Mouse (Mus musculus) midbrain, embryonic 10.5 days (tissue): ENCODE data around the gene Gzmf. TPM values are rescaled to one million over a fixed set of nuclear protein-coding genes. Genes with fewer than 3 reads are reported as not detected.
"Not testable (repeated sequence)": the region's sequence is repeated elsewhere in the genome, so short reads cannot be mapped to it uniquely, and the experiment has no call there.

Experiments
- DNase-seq: peaks from one replicate; pipeline ENCODE4 v3.0.0-alpha.2; 2017; ENCODE audit warnings: low spot score
- H3K27ac ChIP-seq: fragments of 300-500 bp; sonication (generic); replicated peaks from 2 replicates; pipeline ENCODE4 v1.5.1; 2016; ENCODE audit warnings: mild to moderate bottlenecking
- H3K27me3 ChIP-seq: fragments of 300-500 bp; sonication (generic); 2 replicates; pipeline ENCODE4 v1.6.1; 2016; ENCODE audit warnings: low read depth, mild to moderate bottlenecking; ENCODE audit not compliant: poor library complexity, severe bottlenecking
- H3K36me3 ChIP-seq: fragments of 300-500 bp; sonication (generic); 2 replicates; pipeline ENCODE4 v1.6.1; 2016; ENCODE audit warnings: mild to moderate bottlenecking, moderate library complexity
- H3K4me1 ChIP-seq: fragments of 300-500 bp; sonication (generic); 2 replicates; pipeline ENCODE4 v1.6.1; 2016
- H3K4me3 ChIP-seq: fragments of 300-500 bp; sonication (generic); 2 replicates; pipeline ENCODE4 v1.5.1; 2016; ENCODE audit warnings: mild to moderate bottlenecking, moderate library complexity
- H3K9me3 ChIP-seq: fragments of 300-500 bp; sonication (generic); replicated peaks from 2 replicates; pipeline ENCODE4 v1.6.1; 2016; ENCODE audit warnings: mild to moderate bottlenecking
- WGBS: fragments of 180-500 bp; shearing (Covaris S2); methylation state at CpG from one replicate; pipeline ENCODE4 v1.1.7; 2016; 5-methylcytosine and 5-hydroxymethylcytosine counted together
- polyA plus RNA-seq: library from polyadenylated mRNA; unstranded; fragments of >200 nt; fragmentation: Nextera tagmentation; extraction: Ambion mirVana; gene quantifications from 2 replicates; pipeline ENCODE4 v1.2.1, GENCODE M21; 2016

Gene Gzmf
- not detected in 2 replicates for polyA plus RNA-seq

DNA sequence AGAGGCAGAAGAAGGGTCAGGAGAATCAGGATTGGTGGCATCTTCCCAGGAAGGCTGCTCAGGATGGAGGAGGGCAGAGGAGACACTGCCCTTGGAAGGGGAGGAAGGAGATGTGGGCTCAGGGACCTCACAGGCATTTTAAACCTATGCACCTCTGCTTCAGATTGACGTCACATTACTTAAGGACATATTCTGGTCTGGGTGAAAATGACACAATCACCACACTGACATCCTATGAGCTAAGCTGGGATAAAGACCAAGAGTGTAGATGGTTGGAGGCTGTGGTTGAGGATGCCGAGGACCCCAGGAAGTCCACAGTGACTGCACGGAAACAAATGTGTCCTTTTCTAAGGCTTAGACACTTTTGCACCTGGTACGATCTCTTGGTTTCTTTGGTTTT, at the start of gene Gzmf:
TSS of gene Gzmf (minus strand) at position 101 of the 400 bp plus-strand sequence.
- WGBS = 92% methylated on average over 4 of the region's 4 CpGs
- Histone ChIP-seq H3K36me3 (no peaks in the 10 kb centered on the region), H3K4me3 (no peak within 1 kb of the TSS), H3K27me3 (no peaks in the 10 kb centered on the region), H3K4me1 (no peaks in the 10 kb centered on the region), H3K9me3 (no peaks in the 10 kb centered on the region), H3K27ac (no peak within 1 kb of the TSS)
- no peak for DNase-seq

DNA sequence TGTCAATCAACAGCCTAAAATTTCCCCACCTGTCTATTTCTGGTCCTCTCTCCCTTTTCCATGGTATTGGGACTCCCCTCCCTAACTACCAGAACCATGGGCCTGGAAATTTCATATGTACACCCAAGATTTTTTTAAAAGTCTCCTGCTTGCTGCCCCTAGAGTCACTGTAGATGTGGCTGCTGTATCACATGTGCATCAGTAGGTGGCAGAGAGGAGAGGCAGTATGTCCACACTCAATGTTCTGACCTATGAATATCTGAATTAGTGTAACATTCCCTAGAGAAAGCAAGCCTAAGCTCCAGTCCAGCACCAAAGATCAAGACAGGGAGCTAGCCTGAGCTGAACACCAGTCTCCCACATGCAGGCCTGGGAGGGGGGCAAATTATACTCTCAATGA, 29.2 kb upstream of the Gzmf start:
- H3K36me3 ChIP-seq = no peaks in the 10 kb centered on the region
- H3K27me3 ChIP-seq = no peaks in the 10 kb centered on the region
- no peak for DNase-seq
- H3K9me3 ChIP-seq = no peaks in the 10 kb centered on the region
- H3K27ac ChIP-seq = no peak overlapping the region
- no peaks in the 10 kb centered on the region for H3K4me1 ChIP-seq
- no peak overlapping the region for H3K4me3 ChIP-seq

DNA sequence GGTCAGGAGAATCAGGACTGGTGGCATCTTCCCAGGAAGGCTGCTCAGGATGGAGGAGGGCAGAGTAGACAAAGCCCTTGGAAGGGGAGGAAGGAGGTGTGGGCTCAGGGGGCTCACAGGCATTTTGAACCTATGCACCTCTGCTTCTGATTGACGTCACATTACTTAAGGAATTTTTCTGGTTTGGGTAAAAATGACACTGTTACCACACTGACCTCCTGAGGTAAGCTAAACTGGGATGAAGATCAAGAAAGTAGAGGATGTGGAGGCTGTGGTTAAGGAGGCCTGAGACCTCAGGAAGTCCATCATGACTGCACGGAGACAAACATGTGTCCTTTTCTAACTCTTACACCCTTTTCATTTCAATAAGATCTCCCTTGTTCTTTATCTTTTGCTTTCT, 23.3 kb upstream of the Gzmf start, which contains the start of gene Gzmc:
TSS of gene Gzmc (minus strand) at position 101 of the 400 bp plus-strand sequence.
- DNase-seq = no peak

DNA sequence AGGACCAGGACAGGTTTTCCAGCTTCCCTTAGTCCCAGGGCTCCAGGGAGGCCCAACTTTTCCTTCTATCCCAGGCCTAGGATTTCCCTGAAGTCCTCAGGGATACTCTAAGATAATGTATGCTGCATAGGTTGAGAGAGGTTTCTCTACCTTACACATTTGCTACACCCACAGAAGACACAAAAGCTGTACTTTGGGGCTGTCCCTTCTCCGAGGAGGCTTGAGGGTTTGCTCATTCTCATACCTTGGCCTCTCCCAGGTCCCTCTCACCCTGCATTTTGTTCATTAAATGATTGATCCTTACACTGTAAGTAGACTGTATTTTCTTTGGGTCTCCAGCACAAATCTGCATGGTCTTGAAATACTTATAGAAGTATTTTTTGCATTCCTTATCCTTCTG, 5.6 kb downstream of the Gzmf start:
- Histone ChIP-seq H3K4me1 (no peaks in the 10 kb centered on the region), H3K27me3 (no peaks in the 10 kb centered on the region), H3K36me3 (no peaks in the 10 kb centered on the region), H3K4me3 (no peak overlapping the region), H3K9me3 (no peaks in the 10 kb centered on the region), H3K27ac (no peak overlapping the region)
- WGBS = 91% methylated on average over 1 of the region's 1 CpGs
- no peak for DNase-seq

More for the DNA sequence above, 23.3 kb upstream of the Gzmf start, which contains the start of gene Gzmc:
- 87% methylated on average over 2 of the region's 2 CpGs for WGBS
- Histone ChIP-seq H3K4me1 (no peaks in the 10 kb centered on the region), H3K27ac (no peak within 1 kb of the TSS), H3K36me3 (no peaks in the 10 kb centered on the region), H3K9me3 (no peaks in the 10 kb centered on the region), H3K4me3 (no peak within 1 kb of the TSS), H3K27me3 (no peaks in the 10 kb centered on the region)

DNA sequence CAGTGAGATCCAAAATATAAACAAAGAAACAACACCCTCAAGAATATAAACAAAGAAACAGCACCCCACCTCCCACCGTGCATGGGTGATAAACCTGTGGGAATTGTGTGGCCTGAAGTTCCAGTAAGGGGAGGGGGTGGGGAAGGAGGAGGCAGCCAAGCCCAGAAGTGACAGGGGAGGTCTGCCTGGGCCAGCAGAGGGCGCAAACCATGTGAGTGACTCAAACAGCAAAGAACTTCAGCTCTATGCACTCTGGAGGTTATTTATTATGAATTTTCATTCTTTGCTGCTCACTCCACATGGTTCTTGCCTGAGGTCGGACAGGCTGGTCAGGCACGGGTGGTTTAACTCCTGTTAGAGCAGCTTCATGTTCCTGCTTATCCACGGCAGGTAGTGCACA, 6.2 kb downstream of the Gzmf start:
- DNase-seq = peak; percentile 52
- not testable (repeated sequence) for H3K36me3 ChIP-seq, H3K27ac ChIP-seq, H3K9me3 ChIP-seq, H3K27me3 ChIP-seq, H3K4me3 ChIP-seq, H3K4me1 ChIP-seq
- 37% methylated on average over 5 of the region's 5 CpGs for WGBS

DNA sequence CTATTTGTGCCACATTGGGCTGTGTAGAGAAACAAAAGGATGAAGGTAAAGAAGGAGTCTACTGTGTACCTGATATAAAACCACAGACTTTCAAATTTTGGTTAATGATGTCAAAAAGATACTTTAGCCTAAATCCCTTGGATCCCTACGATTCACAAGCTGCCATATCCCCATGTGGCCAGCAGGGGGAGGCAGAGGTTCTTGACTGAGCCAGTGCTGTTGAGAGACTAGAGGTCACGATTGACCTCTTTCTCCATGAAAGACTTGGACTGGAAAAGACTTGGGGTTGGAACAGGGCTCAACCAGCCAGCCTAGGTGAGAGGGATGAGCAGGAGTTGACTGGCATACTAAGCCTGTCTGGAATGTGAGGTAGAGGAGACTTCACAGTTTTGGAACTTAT, 7.2 kb downstream of the Gzmf start:
- Histone ChIP-seq H3K27ac (no peak overlapping the region), H3K9me3 (no peaks in the 10 kb centered on the region), H3K4me3 (no peak overlapping the region), H3K4me1 (no peaks in the 10 kb centered on the region), H3K36me3 (no peaks in the 10 kb centered on the region), H3K27me3 (no peaks in the 10 kb centered on the region)
- peak; percentile 64 for DNase-seq
- 19% methylated on average over 2 of the region's 2 CpGs for WGBS

DNA sequence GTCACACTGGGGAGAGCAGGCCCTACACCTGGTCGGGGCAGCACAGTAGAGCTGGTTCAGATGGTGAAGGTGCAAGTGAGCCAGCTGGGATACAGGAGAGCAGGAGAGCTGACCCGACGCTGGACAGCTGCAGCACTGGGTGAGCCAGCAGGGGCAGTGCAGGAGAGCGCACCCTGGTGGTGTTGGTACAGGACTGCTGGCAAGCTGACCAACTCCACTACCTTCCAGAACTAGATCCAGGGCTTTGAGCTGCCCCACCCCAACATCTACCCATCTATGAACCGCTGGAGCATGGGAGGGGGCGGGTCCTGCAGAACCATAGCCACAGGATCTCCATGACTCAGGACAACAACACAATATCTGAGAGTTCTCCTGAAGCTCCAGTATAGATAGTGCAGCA, 24.3 kb downstream of the Gzmf start:
- Histone ChIP-seq H3K4me1 (no peaks in the 10 kb centered on the region), H3K36me3 (no peaks in the 10 kb centered on the region), H3K27me3 (no peaks in the 10 kb centered on the region), H3K9me3 (no peaks in the 10 kb centered on the region), H3K27ac (no peak overlapping the region), H3K4me3 (no peak overlapping the region)
- WGBS = 61% methylated on average over 6 of the region's 6 CpGs
- no peak for DNase-seq

DNA sequence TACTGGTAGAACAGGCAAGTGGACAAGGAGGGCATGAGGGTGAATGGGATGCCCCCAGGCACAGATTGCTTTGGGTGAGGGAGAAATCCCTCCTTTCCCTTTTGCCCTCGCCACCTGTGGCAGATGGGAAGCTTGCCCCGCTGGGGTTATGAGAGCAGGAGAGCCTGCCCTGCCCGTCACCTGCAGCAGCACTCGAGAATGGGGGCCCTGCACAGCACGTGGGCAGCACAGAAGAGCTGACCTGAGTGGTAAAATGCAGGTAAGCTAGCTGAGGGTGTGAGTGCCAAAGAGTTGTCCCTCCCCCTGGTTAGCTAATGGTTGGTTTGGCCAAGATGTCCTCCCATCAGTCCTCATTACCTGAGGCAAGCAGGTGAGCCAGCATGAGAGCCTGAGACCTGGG, 24.7 kb downstream of the Gzmf start:
- no peak overlapping the region for H3K4me3 ChIP-seq
- WGBS = 85% methylated on average over 5 of the region's 5 CpGs
- DNase-seq = no peak
- H3K9me3 ChIP-seq = no peaks in the 10 kb centered on the region
- no peak overlapping the region for H3K27ac ChIP-seq
- no peaks in the 10 kb centered on the region for H3K4me1 ChIP-seq
- no peaks in the 10 kb centered on the region for H3K27me3 ChIP-seq
- H3K36me3 ChIP-seq = no peaks in the 10 kb centered on the region

DNA sequence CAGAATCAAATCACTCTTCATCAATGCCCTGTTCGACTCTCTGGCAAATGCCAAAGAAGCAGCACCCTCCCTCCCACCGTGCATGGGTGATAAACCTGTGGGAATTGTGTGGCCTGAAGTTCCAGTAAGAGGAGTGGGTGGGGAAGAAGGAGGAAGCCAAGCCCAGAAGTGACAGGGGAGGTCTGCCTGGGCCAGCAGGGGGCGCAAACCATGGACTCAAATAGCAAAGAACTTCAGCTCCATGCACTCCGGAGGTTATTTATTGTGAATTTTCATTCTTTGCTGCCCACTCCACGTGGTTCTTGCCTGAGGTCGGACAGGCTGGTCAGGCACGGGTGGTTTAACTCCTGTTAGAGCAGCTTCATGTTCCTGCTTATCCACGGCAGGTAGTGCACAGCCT, 33.6 kb downstream of the Gzmf start:
- not testable (repeated sequence) for H3K4me1 ChIP-seq, H3K4me3 ChIP-seq, H3K27ac ChIP-seq, H3K27me3 ChIP-seq, H3K36me3 ChIP-seq, H3K9me3 ChIP-seq
- peak; percentile 50 for DNase-seq
- 29% methylated on average over 8 of the region's 8 CpGs for WGBS

DNA sequence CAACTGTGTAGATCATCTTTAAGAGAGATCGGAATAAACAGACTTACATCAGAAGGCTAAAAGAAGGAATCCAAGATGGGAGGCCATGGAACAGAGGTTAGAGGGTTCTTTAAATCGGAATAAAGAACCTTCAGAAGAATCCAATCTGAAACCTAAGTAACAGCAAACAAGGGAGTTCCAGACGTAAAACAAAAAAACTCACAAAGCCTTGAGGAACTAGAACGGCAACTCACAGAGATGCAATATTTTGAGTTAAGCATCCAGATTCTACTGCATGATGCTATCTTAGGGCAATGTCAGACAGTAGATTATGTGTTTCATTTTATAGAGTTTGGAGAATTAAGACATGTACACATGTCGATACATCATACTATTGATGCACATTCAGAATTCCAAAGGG, 36.7 kb downstream of the Gzmf start, which contains the start of gene Gzmn:
TSS of gene Gzmn (minus strand) at position 101 of the 400 bp plus-strand sequence.
- no peak for DNase-seq
- WGBS = 89% methylated on average over 5 of the region's 5 CpGs
- H3K4me3 ChIP-seq = no peak within 1 kb of the TSS
- H3K36me3 ChIP-seq = no peaks in the 10 kb centered on the region
- no peaks in the 10 kb centered on the region for H3K9me3 ChIP-seq
- no peak within 1 kb of the TSS for H3K27ac ChIP-seq
- no peaks in the 10 kb centered on the region for H3K4me1 ChIP-seq
- no peaks in the 10 kb centered on the region for H3K27me3 ChIP-seq

DNA sequence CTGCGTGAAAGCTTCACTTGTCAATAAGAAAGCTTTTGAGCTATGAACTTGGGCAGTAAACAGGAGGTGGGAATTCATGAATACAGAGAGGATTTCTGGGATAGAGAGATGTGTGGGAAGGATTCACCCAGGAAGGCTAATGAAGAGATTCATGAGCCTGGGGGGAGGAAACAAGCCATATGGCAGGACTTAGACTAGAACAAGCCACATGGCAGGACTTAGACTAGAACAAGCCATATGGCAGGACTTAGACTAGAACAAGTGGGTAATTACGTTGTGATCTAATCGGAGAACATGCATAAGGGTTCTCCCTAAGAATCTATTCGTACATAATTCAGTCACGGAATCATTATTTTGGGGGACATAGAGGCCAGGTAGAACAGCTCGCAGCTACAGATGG, 37.8 kb downstream of the Gzmf start:
- H3K27me3 ChIP-seq = no peaks in the 10 kb centered on the region
- no peak overlapping the region for H3K4me3 ChIP-seq
- 90% methylated on average over 6 of the region's 6 CpGs for WGBS
- no peak for DNase-seq
- no peaks in the 10 kb centered on the region for H3K9me3 ChIP-seq
- no peaks in the 10 kb centered on the region for H3K36me3 ChIP-seq
- no peaks in the 10 kb centered on the region for H3K4me1 ChIP-seq
- no peak overlapping the region for H3K27ac ChIP-seq

DNA sequence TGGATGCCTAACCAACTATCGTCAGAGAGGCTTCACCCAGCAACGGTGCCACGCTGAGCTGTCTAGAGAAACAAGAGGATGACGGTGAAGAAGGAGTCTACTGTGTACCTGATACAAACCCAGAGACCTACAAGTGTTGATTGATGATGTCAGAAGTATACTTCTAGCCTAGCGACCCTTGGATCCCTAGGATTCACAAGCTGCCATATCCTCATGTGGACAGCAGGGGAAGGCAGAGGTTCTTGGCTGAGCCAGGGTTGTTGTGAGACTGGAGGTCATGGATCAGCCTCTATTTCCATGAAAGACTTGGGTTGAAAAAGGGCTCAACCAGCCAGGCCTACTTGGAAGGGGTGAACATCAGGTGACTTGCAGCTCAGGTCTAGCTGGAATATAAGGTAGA, 38.5 kb downstream of the Gzmf start:
- H3K4me3 ChIP-seq = no peak overlapping the region
- peak; percentile 6 for DNase-seq
- no peaks in the 10 kb centered on the region for H3K9me3 ChIP-seq
- WGBS = 91% methylated on average over 5 of the region's 5 CpGs
- H3K27me3 ChIP-seq = no peaks in the 10 kb centered on the region
- H3K4me1 ChIP-seq = no peaks in the 10 kb centered on the region
- no peak overlapping the region for H3K27ac ChIP-seq
- H3K36me3 ChIP-seq = no peaks in the 10 kb centered on the region

DNA sequence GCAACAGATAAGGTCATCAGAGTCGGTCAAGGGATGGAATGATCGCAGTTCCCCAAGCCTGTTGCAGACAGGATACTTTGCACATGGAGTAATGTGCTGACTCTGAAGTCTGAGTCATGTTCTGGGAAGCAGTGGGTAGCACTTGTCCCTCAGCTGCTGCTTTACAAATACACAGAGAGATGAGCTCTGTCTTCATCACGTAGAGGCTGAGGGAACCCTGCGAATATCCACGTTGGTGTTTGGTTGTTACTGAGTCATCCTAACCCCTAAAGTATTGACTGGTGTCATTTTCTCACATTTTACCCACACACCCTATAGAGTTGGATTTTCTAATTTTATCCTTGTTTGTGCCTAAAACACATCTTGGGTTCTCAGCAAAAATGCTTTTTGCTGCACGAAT, 43.2 kb downstream of the Gzmf start:
- no peak overlapping the region for H3K4me3 ChIP-seq
- H3K36me3 ChIP-seq = no peaks in the 10 kb centered on the region
- no peak overlapping the region for H3K27ac ChIP-seq
- no peak for DNase-seq
- 83% methylated on average over 6 of the region's 6 CpGs for WGBS
- H3K9me3 ChIP-seq = no peaks in the 10 kb centered on the region
- peaks cover 9% of the 10 kb centered on the region for H3K4me1 ChIP-seq
- H3K27me3 ChIP-seq = no peaks in the 10 kb centered on the region

DNA sequence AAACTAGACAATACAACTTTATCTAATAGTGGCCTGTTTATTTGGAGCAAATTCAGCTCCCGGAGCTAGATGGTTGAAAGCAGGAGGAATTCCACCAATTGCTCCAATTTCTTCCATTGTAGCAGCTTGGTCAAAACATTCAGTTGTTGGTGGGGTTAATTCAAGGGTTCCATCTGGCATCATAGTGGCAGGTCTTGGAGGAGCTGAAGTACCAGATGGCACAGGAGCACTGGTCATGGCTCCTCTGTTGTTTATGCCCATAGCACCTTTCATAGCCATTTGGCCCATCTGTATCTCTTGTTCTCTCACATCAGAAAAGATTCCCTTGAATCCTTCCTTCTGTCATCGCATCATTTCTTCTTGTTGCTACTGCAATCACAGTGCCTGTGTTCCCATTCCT, 49.1 kb downstream of the Gzmf start:
- H3K4me1 ChIP-seq = peaks cover 4% of the 10 kb centered on the region
- no peaks in the 10 kb centered on the region for H3K27me3 ChIP-seq
- H3K27ac ChIP-seq = no peak overlapping the region
- DNase-seq = no peak
- H3K4me3 ChIP-seq = no peak overlapping the region
- 92% methylated on average over 2 of the region's 2 CpGs for WGBS
- no peaks in the 10 kb centered on the region for H3K36me3 ChIP-seq
- H3K9me3 ChIP-seq = no peaks in the 10 kb centered on the region
